Mouse (Mus musculus) lung, postnatal 0 days (tissue): ENCODE measurements around the gene Gramd1a. TPM values are rescaled to one million over a fixed set of nuclear protein-coding genes. Genes with fewer than 3 reads are reported as not detected.

ENCODE experiments used
- ATAC-seq: fragments of 200-750 bp; cut with Nextera tagmentation; 2 replicates; pipeline ENCODE4 v1.8.0; 2017; ENCODE audit warnings: moderate library complexity
- DNase-seq: peaks from one replicate; pipeline ENCODE4 v3.0.0-alpha.2; 2016; ENCODE audit warnings: low spot score
- H3K27ac ChIP-seq: fragments of 300-500 bp; sonication (generic); 2 replicates; pipeline ENCODE4 v1.5.1; 2014; ENCODE audit warnings: antibody characterized with exemption, mild to moderate bottlenecking, low read length, mixed read lengths
- H3K27me3 ChIP-seq: fragments of 300-500 bp; sonication (generic); replicated peaks from 2 replicates; pipeline ENCODE4 v1.6.1; 2014; ENCODE audit warnings: low read length, mixed read lengths; ENCODE audit not compliant: insufficient read depth
- H3K36me3 ChIP-seq: fragments of 300-500 bp; sonication (generic); 2 replicates; pipeline ENCODE4 v1.6.1; 2014; ENCODE audit warnings: low read length, mixed read lengths; ENCODE audit not compliant: insufficient read depth
- H3K4me1 ChIP-seq: fragments of 300-500 bp; sonication (generic); 2 replicates; pipeline ENCODE4 v1.6.1; 2014; ENCODE audit warnings: antibody characterized with exemption, low read depth, low read length, mixed read lengths; ENCODE audit not compliant: insufficient read depth
- H3K4me2 ChIP-seq: fragments of 300-500 bp; sonication (generic); replicated peaks from 2 replicates; pipeline ENCODE4 v1.6.1; 2014; ENCODE audit warnings: low read depth, mild to moderate bottlenecking, low read length, moderate library complexity, mixed read lengths
- H3K4me3 ChIP-seq: fragments of 300-500 bp; sonication (generic); 2 replicates; pipeline ENCODE4 v1.5.1; 2014; ENCODE audit warnings: low read depth, low read length
- H3K9ac ChIP-seq: fragments of 300-500 bp; sonication (generic); replicated peaks from 2 replicates; pipeline ENCODE4 v1.6.1; 2014; ENCODE audit warnings: low read depth, mild to moderate bottlenecking
- H3K9me3 ChIP-seq: fragments of 300-500 bp; sonication (generic); 2 replicates; pipeline ENCODE4 v1.6.1; 2016; ENCODE audit warnings: low read length, mixed read lengths
- CTCF ChIP-seq: IDR thresholded peaks from 2 replicates; pipeline ENCODE4 v1.5.1; 2016; ENCODE audit warnings: antibody characterized with exemption, mild to moderate bottlenecking
- EP300 ChIP-seq: IDR thresholded peaks from 2 replicates; pipeline ENCODE4 v1.6.1; 2016; ENCODE audit warnings: antibody characterized with exemption, mild to moderate bottlenecking, control low read depth
- WGBS: fragments of 180-500 bp; shearing (Covaris S2); extraction: QIAGEN DNeasy Blood & Tissue Kit; methylation state at CpG from one replicate; pipeline ENCODE4 v1.1.7; 2014; 5-methylcytosine and 5-hydroxymethylcytosine counted together
- polyA plus RNA-seq: library from polyadenylated mRNA; unstranded; fragments of >200 nt; fragmentation: Nextera tagmentation; extraction: Ambion mirVana; gene quantifications from 2 replicates; pipeline ENCODE4 v1.2.1, GENCODE M21; 2015

Gene Gramd1a
- polyA plus RNA-seq, 1 experiment from 2014 or later, result 31.7 TPM

DNA sequence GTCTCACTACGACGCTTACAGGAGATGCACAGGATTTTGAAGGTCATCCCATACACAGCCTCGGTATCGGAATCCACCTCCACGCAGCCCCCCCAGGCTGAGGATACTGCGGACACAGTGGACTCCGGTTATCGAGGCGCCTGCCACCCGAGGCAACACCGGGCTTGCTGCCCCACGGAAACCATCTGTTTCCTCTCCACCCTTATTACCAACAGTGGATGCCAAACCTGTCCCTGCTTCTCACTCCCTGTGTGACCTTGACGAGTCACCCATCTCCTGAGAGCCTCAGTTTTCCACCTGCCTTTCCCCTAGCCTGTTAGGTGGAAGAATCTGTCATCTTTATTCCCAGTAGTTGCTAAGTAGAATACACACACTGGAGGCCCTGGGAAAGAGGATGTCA is 30.6 kb downstream of the Gramd1a start:
- no peak overlapping the region for H3K9ac ChIP-seq
- 51% methylated on average over 13 of the region's 13 CpGs for WGBS
- H3K27ac ChIP-seq, result no peak overlapping the region
- H3K27me3 ChIP-seq, result peaks cover 20% of the 10 kb centered on the region
- ATAC-seq, result no peak
- no peak overlapping the region for H3K4me3 ChIP-seq
- H3K9me3 ChIP-seq, result no peaks in the 10 kb centered on the region
- TF ChIP-seq CTCF (no peak), EP300 (no peak)
- H3K4me2 ChIP-seq, result no peak overlapping the region
- DNase-seq, result no peak
- peaks cover 4% of the 10 kb centered on the region; the same call in 1 of the 2 replicates for H3K36me3 ChIP-seq
- no peaks in the 10 kb centered on the region for H3K4me1 ChIP-seq

DNA sequence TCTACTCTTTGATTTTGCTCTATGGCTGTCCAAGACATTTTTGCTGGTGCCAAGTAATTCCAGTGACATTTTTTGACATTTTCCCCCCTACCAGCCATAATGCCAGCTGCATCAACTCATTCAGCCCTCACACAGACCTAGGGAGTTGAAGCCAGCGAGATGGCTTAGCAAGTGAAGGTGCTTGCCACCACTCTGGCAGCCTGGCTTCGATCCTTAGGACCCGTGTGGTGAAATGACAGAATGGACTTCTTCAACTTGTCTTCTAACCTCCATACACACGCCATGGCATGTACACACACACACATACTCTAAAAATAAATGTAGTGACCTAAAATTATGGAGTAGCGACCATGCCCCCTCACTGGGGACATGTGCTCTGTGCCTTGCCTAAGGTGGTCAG is 31.3 kb downstream of the Gramd1a start:
- H3K4me2 ChIP-seq, result no peak overlapping the region
- no peak for DNase-seq
- TF ChIP-seq EP300, result no peak
- H3K36me3 ChIP-seq, result peaks cover 3% of the 10 kb centered on the region; the same call in 1 of the 2 replicates
- no peak overlapping the region for H3K9ac ChIP-seq
- no peak overlapping the region for H3K4me3 ChIP-seq
- 74% methylated on average over 5 of the region's 5 CpGs for WGBS
- no peak for ATAC-seq
- H3K27me3 ChIP-seq, result peaks cover 20% of the 10 kb centered on the region
- H3K4me1 ChIP-seq, result no peaks in the 10 kb centered on the region
- no peak overlapping the region for H3K27ac ChIP-seq
- H3K9me3 ChIP-seq, result no peaks in the 10 kb centered on the region

GRCm38 (mm10) chr7:31123697-31124096 is 32.0 kb downstream of the Gramd1a start:
- 68% methylated on average over 3 of the region's 3 CpGs for WGBS
- H3K4me2 ChIP-seq, result no peak overlapping the region
- H3K27ac ChIP-seq, result no peak overlapping the region
- no peaks in the 10 kb centered on the region for H3K9me3 ChIP-seq
- no peaks in the 10 kb centered on the region for H3K36me3 ChIP-seq
- H3K9ac ChIP-seq, result no peak overlapping the region
- H3K27me3 ChIP-seq, result peaks cover 20% of the 10 kb centered on the region
- H3K4me1 ChIP-seq, result no peaks in the 10 kb centered on the region
- DNase-seq (no peak), ATAC-seq (no peak)
- TF ChIP-seq CTCF, result no peak
- TF ChIP-seq EP300, result no peak
- no peak overlapping the region for H3K4me3 ChIP-seq

DNA sequence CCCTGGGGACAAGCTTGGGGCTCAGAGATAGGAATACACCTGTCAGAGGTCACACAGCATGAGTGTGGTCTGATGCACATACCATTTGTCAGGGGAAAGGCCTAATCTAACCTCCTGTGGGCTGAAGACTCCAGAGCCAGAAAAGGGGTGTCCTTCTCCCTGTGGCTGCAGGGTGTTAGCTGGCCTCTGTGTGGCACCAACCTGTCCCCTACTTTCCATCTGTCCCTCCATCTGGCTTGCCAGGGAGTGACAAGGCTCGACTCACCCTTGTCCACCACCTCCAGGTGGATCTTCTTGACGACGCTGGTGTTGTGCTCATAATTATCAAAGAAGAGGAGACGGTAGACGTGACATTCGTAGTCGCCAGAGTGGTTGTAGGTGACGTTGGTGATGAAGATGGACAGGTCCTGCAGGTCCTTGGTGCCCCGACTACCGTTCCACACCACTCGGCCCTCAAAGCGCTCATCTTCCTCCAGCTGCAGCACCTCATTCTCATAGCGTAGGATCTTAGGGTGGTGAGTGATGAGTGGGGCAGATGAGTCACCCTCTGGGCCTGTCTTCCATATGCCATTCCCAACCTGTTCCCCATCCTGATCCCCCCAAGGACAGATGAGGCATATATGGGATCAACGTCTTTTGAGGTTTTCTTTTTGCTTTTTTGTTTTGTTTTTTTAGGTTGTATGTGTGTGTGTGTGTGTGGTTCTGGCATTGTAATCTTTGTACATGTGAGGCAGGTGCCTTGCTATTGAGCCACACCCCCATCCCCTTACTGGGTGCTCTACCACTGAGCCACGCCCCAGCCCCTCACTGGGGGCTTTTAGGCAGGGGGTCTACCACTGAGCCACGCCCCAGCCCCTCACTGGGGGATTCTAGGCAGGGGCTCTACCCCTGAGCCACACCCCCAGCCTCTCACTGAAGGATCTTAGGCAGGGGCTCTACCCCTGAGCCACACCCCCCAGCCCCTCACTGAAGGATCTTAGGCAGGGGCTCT is 32.8 kb downstream of the Gramd1a start:
- Histone ChIP-seq H3K36me3 (no peaks in the 10 kb centered on the region), H3K4me1 (no peaks in the 10 kb centered on the region), H3K4me3 (no peak overlapping the region), H3K4me2 (no peak overlapping the region), H3K27me3 (peaks cover 20% of the 10 kb centered on the region), H3K9ac (no peak overlapping the region), H3K9me3 (no peaks in the 10 kb centered on the region), H3K27ac (no peak overlapping the region)
- no peak for TF ChIP-seq CTCF
- no peak for TF ChIP-seq EP300
- DNase-seq (no peak), ATAC-seq (no peak)
- whole genome bisulfite sequencing, result 79% methylated on average over 16 of the region's 16 CpGs

DNA sequence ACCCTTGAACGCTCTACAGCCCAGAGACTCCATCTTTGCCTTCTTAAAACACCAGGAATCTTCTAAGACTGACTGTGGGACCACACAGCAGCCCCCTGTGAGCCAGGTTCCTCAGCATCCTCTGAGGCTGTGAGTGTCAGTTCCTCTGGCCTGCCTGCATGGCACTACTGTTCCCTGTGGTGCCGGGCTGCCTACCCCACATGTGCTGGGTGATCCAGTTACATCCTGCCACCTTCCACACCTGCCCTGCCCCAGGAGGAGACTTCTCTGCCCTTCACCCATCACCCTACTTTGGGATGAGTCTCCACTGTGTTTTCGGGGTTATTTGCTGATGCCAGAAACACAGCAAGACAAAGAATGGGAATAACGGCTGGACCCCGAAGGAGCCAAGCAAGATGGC is 36.1 kb downstream of the Gramd1a start:
- Histone ChIP-seq H3K4me3 (no peak overlapping the region), H3K27me3 (no peaks in the 10 kb centered on the region), H3K27ac (no peak overlapping the region), H3K9me3 (no peaks in the 10 kb centered on the region), H3K36me3 (no peaks in the 10 kb centered on the region), H3K4me1 (peaks cover 5% of the 10 kb centered on the region), H3K9ac (no peak overlapping the region), H3K4me2 (no peak overlapping the region)
- WGBS, result 84% methylated on average over 5 of the region's 5 CpGs
- TF ChIP-seq EP300 (no peak), CTCF (no peak)
- DNase-seq (no peak), ATAC-seq (no peak)

- WGBS, result 68% methylated on average over 7 of the region's 7 CpGs
Measured at GRCm38 (mm10) chr7:31118486-31118885, 37.2 kb downstream of the Gramd1a start.

More at GRCm38 (mm10) chr7:31118486-31118885, 37.2 kb downstream of the Gramd1a start:
- TF ChIP-seq EP300, result no peak
- H3K4me2 ChIP-seq, result no peak overlapping the region
- ATAC-seq (no peak), DNase-seq (no peak)
- no peaks in the 10 kb centered on the region for H3K27me3 ChIP-seq
- no peak overlapping the region for H3K27ac ChIP-seq
- H3K36me3 ChIP-seq, result no peaks in the 10 kb centered on the region
- H3K9me3 ChIP-seq, result no peaks in the 10 kb centered on the region
- H3K4me1 ChIP-seq, result peaks cover 5% of the 10 kb centered on the region
- no peak overlapping the region for H3K9ac ChIP-seq
- no peak overlapping the region for H3K4me3 ChIP-seq
